Mouse (Mus musculus) thymus, adult 18-20 months (tissue): ENCODE data around the gene Arhgef28.
"Not testable (repeated sequence)": the region's sequence is repeated elsewhere in the genome, so short reads cannot be mapped to it uniquely, and the experiment has no call there.

ENCODE experiments used
- DNase-seq, 2 experiments: peaks; one replicate each; pipeline ENCODE4 v3.0.0; 2022; ENCODE audit warnings: mixed read lengths in 2 of 2

Gene Arhgef28

GRCm38 (mm10) chr13:98121124-98121470, 85.1 kb downstream of the Arhgef28 start:
- DNase-seq: no peak

DNA sequence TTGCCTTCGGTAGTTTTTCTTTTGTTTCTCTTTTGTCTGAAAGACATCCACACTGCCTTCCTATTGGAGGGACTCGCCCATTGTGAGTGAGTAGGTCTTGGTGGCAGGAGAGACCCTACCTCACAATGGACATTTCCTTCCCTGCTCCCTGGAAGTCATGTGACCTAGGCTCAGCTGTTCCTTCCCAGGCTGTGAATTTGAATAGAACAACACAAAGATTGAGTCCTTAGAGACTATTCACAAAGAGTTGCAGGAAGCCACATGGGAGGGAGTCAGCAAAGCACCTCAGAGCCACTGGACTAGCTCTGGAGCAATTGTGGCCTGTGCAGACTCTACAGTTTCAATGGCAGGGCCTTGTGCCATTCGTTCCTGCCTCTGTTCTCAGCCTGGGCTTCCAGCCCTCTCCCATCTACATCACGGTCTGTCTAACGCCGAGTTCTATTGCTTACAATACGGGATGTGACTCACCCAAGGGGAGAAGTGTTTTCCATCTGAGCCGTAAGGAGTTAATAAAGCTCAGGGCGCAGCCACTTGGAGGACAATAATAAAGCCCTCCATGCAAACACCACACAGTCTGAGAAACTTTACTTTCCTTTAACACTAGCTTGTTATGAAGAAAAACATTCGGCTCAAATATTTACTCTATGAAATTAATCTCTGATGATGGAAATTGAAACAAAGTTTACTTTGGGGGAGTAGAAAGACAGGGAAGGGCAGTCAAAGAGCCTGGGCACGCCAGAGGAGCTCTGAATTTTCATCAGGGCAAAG, 85.7 kb downstream of the Arhgef28 start:
- DNase-seq: no peak

GRCm38 (mm10) chr13:98118291-98118690, 87.9 kb downstream of the Arhgef28 start:
- no peak for DNase-seq

GRCm38 (mm10) chr13:98117566-98118254, 88.5 kb downstream of the Arhgef28 start:
- no peak for DNase-seq

- no peak for DNase-seq
These were observed 90.6 kb downstream of the Arhgef28 start for GRCm38 (mm10) chr13:98115650-98116049.

- no peak for DNase-seq
These were observed 91.2 kb downstream of the Arhgef28 start for GRCm38 (mm10) chr13:98115051-98115450.

DNA sequence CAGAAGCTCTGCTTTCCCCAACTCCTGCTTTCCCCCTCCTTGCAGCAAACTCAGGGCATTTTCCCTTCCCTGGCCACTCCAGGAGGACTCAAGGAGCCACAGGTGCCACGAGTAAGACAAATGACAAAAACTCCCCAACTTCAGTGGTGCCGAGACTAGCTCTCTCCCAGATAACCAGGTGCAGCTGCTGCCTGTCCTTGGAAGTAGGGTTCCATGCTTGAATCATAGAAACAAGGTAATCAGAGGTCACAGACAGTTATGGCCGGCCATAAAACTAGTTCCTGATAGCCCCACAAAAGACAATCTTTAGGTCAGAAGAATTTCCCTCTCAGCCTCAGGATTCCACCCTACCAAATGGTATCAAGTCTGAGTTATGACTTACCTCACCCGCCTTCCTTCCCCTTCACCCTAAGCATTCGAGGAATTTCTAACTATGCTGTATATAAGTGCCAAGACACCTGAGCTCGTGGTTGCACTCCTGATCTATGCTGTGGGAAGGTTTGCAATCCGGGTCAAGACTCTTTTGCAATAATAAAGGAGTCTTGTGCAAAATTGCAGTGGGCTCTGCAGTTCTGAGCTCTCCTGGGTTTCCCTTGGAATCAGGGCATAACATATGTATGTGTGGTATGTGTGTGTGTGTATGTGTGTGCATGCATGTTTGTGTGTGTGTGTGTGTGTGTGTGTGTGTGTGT, 93.3 kb downstream of the Arhgef28 start:
- no peak for DNase-seq

GRCm38 (mm10) chr13:98111531-98111930, 94.7 kb downstream of the Arhgef28 start:
- DNase-seq: no peak

GRCm38 (mm10) chr13:98111021-98111420, 95.2 kb downstream of the Arhgef28 start:
- DNase-seq: no peak

GRCm38 (mm10) chr13:98108481-98108880, 97.8 kb downstream of the Arhgef28 start:
- not testable (repeated sequence) for DNase-seq

GRCm38 (mm10) chr13:98107621-98108020, 98.6 kb downstream of the Arhgef28 start:
- DNase-seq: no peak

GRCm38 (mm10) chr13:98095966-98096365, 110.3 kb downstream of the Arhgef28 start:
- no peak for DNase-seq

DNA sequence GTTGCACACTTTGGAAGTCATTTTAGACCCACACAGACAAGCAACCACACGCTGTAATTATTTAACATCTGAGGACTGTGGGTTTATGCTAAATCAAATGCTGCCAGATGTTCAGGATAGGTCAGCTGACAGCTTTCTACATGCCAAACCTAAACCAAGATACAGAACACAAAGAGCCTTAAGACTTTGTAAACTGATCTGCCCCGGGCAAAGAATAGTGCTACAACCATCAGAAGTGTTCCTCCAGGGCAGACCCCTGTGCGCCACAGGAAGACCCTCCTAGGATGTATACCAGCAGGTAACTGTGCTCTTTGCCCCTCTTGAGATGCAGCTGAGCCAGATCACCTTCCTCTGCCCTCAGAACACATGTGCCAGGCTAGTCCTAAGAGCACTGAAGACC, 111.9 kb downstream of the Arhgef28 start:
- DNase-seq: no peak

DNA sequence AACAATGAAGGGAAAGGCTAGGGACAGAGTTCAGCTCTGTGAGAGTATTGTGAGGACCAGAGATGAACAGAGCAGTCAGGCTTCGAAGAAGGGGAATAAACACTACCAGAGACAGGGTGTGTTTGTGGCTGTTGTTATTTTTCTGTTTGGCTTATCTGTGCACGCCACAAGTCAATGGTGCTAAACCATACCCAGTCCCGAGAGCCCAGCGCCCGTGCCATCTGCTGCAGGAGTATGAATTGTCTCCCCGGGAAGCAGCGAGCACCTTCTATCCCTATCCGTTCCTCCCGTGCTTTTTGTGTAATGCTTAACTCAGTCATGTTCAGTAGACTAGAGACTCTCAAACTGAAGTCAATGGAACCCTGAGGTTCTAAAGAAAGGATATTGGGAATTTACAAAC, 112.8 kb downstream of the Arhgef28 start:
- no peak for DNase-seq

GRCm38 (mm10) chr13:98092354-98093002, 113.8 kb downstream of the Arhgef28 start:
- DNase-seq: no peak

- no peak for DNase-seq
These were observed 126.6 kb downstream of the Arhgef28 start for GRCm38 (mm10) chr13:98079640-98080039.

DNA sequence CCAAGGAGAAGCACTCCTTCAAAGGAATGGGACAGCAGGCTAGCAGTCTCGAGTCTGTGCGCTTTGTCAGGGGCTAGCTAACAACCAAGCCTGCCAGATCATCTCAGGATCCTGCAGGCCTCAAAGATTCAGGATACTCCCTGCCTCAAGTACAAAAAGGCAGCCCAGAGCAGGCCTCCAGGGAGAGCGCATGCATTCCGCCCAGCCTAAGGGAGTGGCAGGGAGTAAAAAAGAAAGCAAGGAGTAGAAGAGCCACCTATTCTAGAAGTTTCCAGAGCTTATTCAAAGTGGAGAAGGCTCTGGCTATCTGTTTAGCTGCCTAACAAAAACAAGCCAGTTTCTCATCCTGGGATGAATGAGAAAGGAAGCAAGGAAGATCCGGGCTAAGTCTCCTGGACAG, 128.0 kb downstream of the Arhgef28 start:
- no peak for DNase-seq

- no peak for DNase-seq
These were observed 129.0 kb downstream of the Arhgef28 start for GRCm38 (mm10) chr13:98077216-98077615.

DNA sequence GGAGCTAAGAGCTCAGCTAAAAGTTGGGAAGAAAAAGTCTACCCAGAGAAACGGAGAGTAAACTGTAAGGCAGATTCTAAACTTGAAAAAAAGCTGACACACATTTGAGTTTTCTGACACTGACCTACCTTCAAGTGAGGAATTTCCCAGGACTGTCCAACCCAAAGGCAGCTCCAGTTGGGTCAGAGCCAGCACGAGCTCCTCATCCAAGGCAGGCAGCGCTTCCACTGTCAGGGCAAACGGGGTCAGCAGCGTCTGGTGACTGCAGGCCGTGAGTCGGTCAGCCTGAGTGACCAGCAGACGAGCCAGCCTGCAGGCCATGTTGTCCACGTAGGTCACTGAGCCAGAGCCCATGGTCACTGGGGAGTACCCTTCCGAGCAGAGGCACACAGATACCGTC, 131.4 kb downstream of the Arhgef28 start:
- no peak for DNase-seq

- DNase-seq: no peak
These were observed 133.0 kb downstream of the Arhgef28 start for GRCm38 (mm10) chr13:98073190-98073589.

- DNase-seq: no peak
These were observed 135.8 kb downstream of the Arhgef28 start for GRCm38 (mm10) chr13:98070458-98070857.

DNA sequence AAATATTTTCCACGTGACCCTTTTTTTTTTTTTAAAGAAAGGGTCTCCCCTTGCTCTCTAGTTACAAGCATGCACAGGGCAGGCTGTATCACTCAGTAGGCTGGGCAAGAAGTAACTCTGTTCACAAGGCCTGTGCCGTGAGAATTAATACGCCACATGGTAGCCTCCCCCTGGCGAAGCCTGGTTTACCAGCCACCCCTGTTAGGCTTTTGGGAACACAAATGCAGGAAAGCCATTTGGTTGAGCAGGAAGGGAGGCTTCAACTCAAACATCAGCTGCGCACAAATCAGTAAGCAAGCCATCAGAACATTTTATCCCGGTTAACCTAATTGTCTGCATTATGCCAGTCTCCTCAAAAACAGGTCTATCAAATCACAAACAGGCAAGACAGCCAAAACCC, 136.6 kb downstream of the Arhgef28 start:
- DNase-seq: no peak

DNA sequence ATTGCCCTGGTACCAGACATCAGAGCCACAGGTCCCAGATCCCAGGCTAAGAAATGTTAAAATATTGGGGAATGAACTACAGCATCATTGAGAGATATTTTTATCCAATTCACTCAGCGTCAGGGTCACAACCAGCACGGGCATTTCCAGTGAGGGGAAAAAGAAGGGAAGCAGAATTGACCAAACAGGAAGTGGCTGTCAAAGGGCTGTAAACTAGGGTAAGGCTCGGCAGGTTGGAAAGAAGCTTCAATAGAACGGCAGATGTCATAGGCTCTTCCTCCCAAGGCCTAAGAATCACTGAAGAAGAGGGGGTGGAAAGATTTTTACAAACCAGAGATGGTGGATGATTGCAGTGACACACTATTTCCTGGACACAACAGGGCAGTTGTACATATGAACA, 143.4 kb downstream of the Arhgef28 start:
- DNase-seq: no peak
